ENCODE assay signal across 20 mouse cellular contexts in the genomic region with DNA sequence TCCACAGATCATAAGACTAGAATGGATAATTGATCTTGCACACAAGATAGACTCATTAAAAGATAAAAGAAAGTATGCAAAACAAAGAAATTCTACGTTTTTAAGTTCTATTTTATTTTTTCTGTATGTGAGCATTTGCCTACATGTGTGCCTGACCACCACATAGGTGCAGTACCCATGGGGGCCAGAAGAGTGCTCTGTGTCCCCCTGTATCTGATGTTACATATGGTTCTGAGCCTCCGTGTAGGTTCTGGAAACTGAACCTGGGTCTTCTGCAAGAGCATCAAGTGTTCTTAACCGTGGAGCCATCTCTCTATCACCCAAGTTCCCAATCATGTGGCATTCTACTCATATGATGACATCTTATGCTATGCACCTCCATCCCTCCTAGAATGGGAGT. TPM values are rescaled to one million over a fixed set of nuclear protein-coding genes. Genes with fewer than 3 reads are reported as not detected.
A peak's percentile ranks its signal among the peaks of the same experiment; 100 is the strongest.
DNase-seq lines count a peak whose midpoint lies in the region; ATAC-seq and TF ChIP-seq lines count a peak whose summit lies in the region.
"Had no signal": no experiment of that assay in that cellular context is flagged by ENCODE, and none has a peak within 500 bp of the region (broad histone marks: within the 10 kb centered on the region; RNA-seq: fewer than 3 reads in every experiment).

No protein-coding gene starts in this region.

- H3K4me2 ChIP-seq in kidney, postnatal 0 days (ENCODE audit: low read length): no peak overlapping the region
- H3K4me2 ChIP-seq: heart, embryonic 15.5 days; intestine, embryonic 15.5 days; midbrain, embryonic 11.5 days had no signal

- no peak overlapping the region for H3K9ac ChIP-seq in kidney, postnatal 0 days (ENCODE audit: low read depth, low read length)
- H3K9ac ChIP-seq: heart, embryonic 15.5 days; intestine, embryonic 15.5 days; liver, embryonic 14.5 days had no signal

- DNase-seq in kidney, postnatal 0 days (ENCODE audit: low spot score): no peak
- DNase-seq in kidney, postnatal 4 days: no peak
- DNase-seq in 416B (ENCODE audit: low read depth) (peak; percentile 35), Patski (ENCODE audit: low read depth, low spot score) (no peak)
- peak; percentile 48 to 59 for DNase-seq in B cell, adult 2 months
- no peak for DNase-seq in cerebellum, postnatal 36 days
- no peak for DNase-seq in cerebellum, adult 11 months
- DNase-seq: cerebellum, adult 11-12 months; gastrocnemius, postnatal 36 days; kidney, postnatal 25 days; left cerebral cortex, postnatal 4 days; lung, postnatal 14 days; retina, postnatal 1 day had no signal

- H3K27ac ChIP-seq in kidney, postnatal 0 days: no peak overlapping the region
- H3K27ac ChIP-seq: heart, embryonic 15.5 days; intestine, embryonic 15.5 days; liver, embryonic 14.5 days had no signal

- H3K27me3 ChIP-seq in kidney, postnatal 0 days (ENCODE audit: insufficient read depth, low read length): no peaks in the 10 kb centered on the region
- H3K27me3 ChIP-seq in Patski: no peaks in the 10 kb centered on the region
- H3K27me3 ChIP-seq: heart, embryonic 15.5 days; intestine, embryonic 15.5 days had no signal

- no peaks in the 10 kb centered on the region for H3K4me1 ChIP-seq in kidney, postnatal 0 days (replicated peaks; ENCODE audit: insufficient read depth, low read length)
- H3K4me1 ChIP-seq: heart, embryonic 15.5 days; intestine, embryonic 15.5 days had no signal

- in situ Hi-C loops in Patski (cut with MboI; ENCODE audit: low pct_unique_long_range_greater_than_20kb): no loop called here

- ATAC-seq in kidney, postnatal 0 days (replicated peaks; ENCODE audit: low FRiP score, low read depth): no peak
- no peak for ATAC-seq in Patski
- ATAC-seq: intestine, embryonic 15.5 days had no signal

- TF ChIP-seq CTCF in kidney, postnatal 0 days (IDR thresholded peaks at IDR 0.05; ENCODE audit: low read depth): peak; percentile 7; the same call in 1 of the 2 replicates
- peak; percentile 39 for TF ChIP-seq CTCF in Patski (IDR thresholded peaks at IDR 0.05)

- H3K9me3 ChIP-seq in kidney, postnatal 0 days (replicated peaks; ENCODE audit: low read length): no peaks in the 10 kb centered on the region
- H3K9me3 ChIP-seq: heart, embryonic 15.5 days; intestine, embryonic 15.5 days had no signal

- 69% methylated on average over 3 of the region's 3 CpGs for WGBS in kidney, postnatal 0 days

- no peaks in the 10 kb centered on the region for H3K36me3 ChIP-seq in kidney, postnatal 0 days (ENCODE audit: insufficient read depth, low read length)
- H3K36me3 ChIP-seq: heart, embryonic 15.5 days; intestine, embryonic 15.5 days had no signal

- POLR2A ChIA-PET in Patski (lab: Charles Lee): no interaction called here

- no peak overlapping the region for H3K4me3 ChIP-seq in kidney, postnatal 0 days (replicated peaks; ENCODE audit: low read depth, low read length)
- H3K4me3 ChIP-seq: heart, embryonic 15.5 days; intestine, embryonic 15.5 days; myocyte had no signal

- CTCF ChIA-PET in Patski (lab: Charles Lee): no interaction called here

RNA-seq across cellular contexts. Expression of a gene that starts 5.6 kb away (rescaled TPM):
- not detected in 2 replicates for polyA plus RNA-seq in kidney, postnatal 0 days (2015; fragmentation: Nextera tagmentation; extraction: Ambion mirVana)
- 0.01 TPM for polyA plus RNA-seq in Patski (2021)
- polyA plus RNA-seq: heart, embryonic 15.5 days; hindbrain, embryonic 11.5 days; liver, embryonic 14.5 days; midbrain, embryonic 11.5 days; myocyte had no signal

RNA-seq across cellular contexts. Expression of a gene that starts 22.3 kb away (rescaled TPM):
- polyA plus RNA-seq in kidney, postnatal 0 days (2015; fragmentation: Nextera tagmentation; extraction: Ambion mirVana): 604 and 692 TPM in 2 replicates
- 660 TPM for polyA plus RNA-seq in Patski (2021)

RNA-seq across cellular contexts. Expression of a gene that starts 29.5 kb away (rescaled TPM):
- 0.08 TPM in 1 of 2 replicates, not detected in the other for polyA plus RNA-seq in kidney, postnatal 0 days (2015; fragmentation: Nextera tagmentation; extraction: Ambion mirVana)
- polyA plus RNA-seq in Patski (2021): 0.01 TPM
- polyA plus RNA-seq: embryonic facial prominence, embryonic 11.5 days; heart, embryonic 15.5 days; hindbrain, embryonic 11.5 days; liver, embryonic 14.5 days; midbrain, embryonic 11.5 days; myocyte had no signal

RNA-seq across cellular contexts. Expression of a gene that starts 48.5 kb away (rescaled TPM):
- polyA plus RNA-seq in kidney, postnatal 0 days (2015; fragmentation: Nextera tagmentation; extraction: Ambion mirVana): 100 and 108 TPM in 2 replicates
- polyA plus RNA-seq in Patski (2021): 111 TPM

Comparison
In these comparisons a context has a peak if more than half of its experiments do, and no peak if none do; other contexts are left out.
1. DNase-seq: peak in 416B (single experiment) and B cell, adult 2 months (2 of 2); none in kidney, postnatal 0 days (single experiment), kidney, postnatal 4 days (0 of 2), Patski (single experiment), cerebellum, postnatal 36 days (0 of 2) and cerebellum, adult 11 months (single experiment).